Mouse (Mus musculus) stomach, embryonic 16.5 days (tissue): Measurements from ENCODE around the gene Arntl2. TPM values are rescaled to one million over a fixed set of nuclear protein-coding genes. Genes with fewer than 3 reads are reported as not detected.

Experiments used
- ATAC-seq: fragments of 200-750 bp; cut with Nextera tagmentation; 2 replicates; pipeline ENCODE4 v1.8.0; 2017; ENCODE audit warnings: moderate number of reproducible peaks, moderate TSS enrichment; ENCODE audit not compliant: insufficient read depth, low FRiP score
- H3K27ac ChIP-seq: fragments of 300-500 bp; sonication (generic); 2 replicates; pipeline ENCODE4 v1.5.1; 2014; ENCODE audit warnings: low read length
- H3K27me3 ChIP-seq: fragments of 300-500 bp; sonication (generic); 2 replicates; pipeline ENCODE4 v1.6.1; 2014; ENCODE audit warnings: low read length, control low read depth, mixed read lengths; ENCODE audit not compliant: control insufficient read depth, insufficient read depth
- H3K36me3 ChIP-seq: fragments of 300-500 bp; sonication (generic); 2 replicates; pipeline ENCODE4 v1.6.1; 2014; ENCODE audit warnings: low read length; ENCODE audit not compliant: control insufficient read depth, insufficient read depth
- H3K4me1 ChIP-seq: fragments of 300-500 bp; sonication (generic); 2 replicates; pipeline ENCODE4 v1.6.1; 2014; ENCODE audit warnings: low read length, control low read depth, mixed read lengths; ENCODE audit not compliant: control insufficient read depth, insufficient read depth
- H3K4me2 ChIP-seq: fragments of 300-500 bp; sonication (generic); 2 replicates; pipeline ENCODE4 v1.6.1; 2014; ENCODE audit warnings: low read depth, low read length, mixed read lengths
- H3K4me3 ChIP-seq: fragments of 300-500 bp; sonication (generic); replicated peaks from 2 replicates; pipeline ENCODE4 v1.5.1; 2014; ENCODE audit warnings: mild to moderate bottlenecking, low read length
- H3K9ac ChIP-seq: fragments of 300-500 bp; sonication (generic); 2 replicates; pipeline ENCODE4 v1.6.1; 2014; ENCODE audit warnings: low read length
- H3K9me3 ChIP-seq: fragments of 300-500 bp; sonication (generic); replicated peaks from 2 replicates; pipeline ENCODE4 v1.6.1; 2016; ENCODE audit warnings: low read length, control low read depth; ENCODE audit not compliant: control insufficient read depth
- WGBS: fragments of 180-500 bp; shearing (Covaris S2); extraction: QIAGEN DNeasy Blood & Tissue Kit; methylation state at CpG from one replicate; pipeline ENCODE4 v1.1.7; 2014; 5-methylcytosine and 5-hydroxymethylcytosine counted together
- polyA plus RNA-seq: library from polyadenylated mRNA; unstranded; fragments of >200 nt; fragmentation: Nextera tagmentation; extraction: Ambion mirVana; gene quantifications from 2 replicates; pipeline ENCODE4 v1.2.1, GENCODE M21; 2015

Arntl2 gene
- polyA plus RNA-seq, 1 experiment from 2014 or later, result 7.5 TPM

- WGBS, result 90% methylated on average over 5 of the region's 5 CpGs
These were observed 17.2 kb downstream of the Arntl2 start for GRCm38 (mm10) chr6:146813007-146813406.

GRCm38 (mm10) chr6:146820177-146820965 lies 24.5 kb downstream of the Arntl2 start:
- ATAC-seq, result no peak
- Histone ChIP-seq H3K36me3 (no peaks in the 10 kb centered on the region), H3K27ac (no peak overlapping the region), H3K4me3 (no peak overlapping the region), H3K9me3 (no peaks in the 10 kb centered on the region), H3K4me2 (no peak overlapping the region), H3K9ac (no peak overlapping the region), H3K4me1 (no peaks in the 10 kb centered on the region), H3K27me3 (no peaks in the 10 kb centered on the region)
- 83% methylated on average over 29 of the region's 29 CpGs for WGBS

More at GRCm38 (mm10) chr6:146813007-146813406, 17.2 kb downstream of the Arntl2 start:
- no peaks in the 10 kb centered on the region for H3K4me1 ChIP-seq
- H3K9me3 ChIP-seq, result no peaks in the 10 kb centered on the region
- ATAC-seq, result no peak
- no peak overlapping the region for H3K4me2 ChIP-seq
- no peaks in the 10 kb centered on the region for H3K27me3 ChIP-seq
- no peaks in the 10 kb centered on the region for H3K36me3 ChIP-seq
- no peak overlapping the region for H3K27ac ChIP-seq
- H3K4me3 ChIP-seq, result no peak overlapping the region
- no peak overlapping the region for H3K9ac ChIP-seq

GRCm38 (mm10) chr6:146821958-146822357 lies 26.1 kb downstream of the Arntl2 start:
- no peaks in the 10 kb centered on the region for H3K27me3 ChIP-seq
- 64% methylated on average over 13 of the region's 13 CpGs for WGBS
- H3K4me3 ChIP-seq, result no peak overlapping the region
- no peak overlapping the region for H3K9ac ChIP-seq
- no peaks in the 10 kb centered on the region for H3K9me3 ChIP-seq
- no peak overlapping the region for H3K27ac ChIP-seq
- no peak overlapping the region for H3K4me2 ChIP-seq
- no peaks in the 10 kb centered on the region for H3K36me3 ChIP-seq
- ATAC-seq, result peak; percentile 61; the same call in 1 of the 2 replicates
- no peaks in the 10 kb centered on the region for H3K4me1 ChIP-seq

- ATAC-seq, result no peak
- 39% methylated on average over 16 of the region's 16 CpGs for WGBS
These were observed 29.1 kb downstream of the Arntl2 start for GRCm38 (mm10) chr6:146824727-146825486.

GRCm38 (mm10) chr6:146825487-146825773 lies 29.6 kb downstream of the Arntl2 start:
- no peaks in the 10 kb centered on the region for H3K27me3 ChIP-seq
- H3K27ac ChIP-seq, result no peak overlapping the region
- H3K4me2 ChIP-seq, result no peak overlapping the region
- no peaks in the 10 kb centered on the region for H3K9me3 ChIP-seq
- H3K36me3 ChIP-seq, result no peaks in the 10 kb centered on the region
- no peak overlapping the region for H3K4me3 ChIP-seq
- 78% methylated on average over 1 of the region's 1 CpGs for WGBS
- no peaks in the 10 kb centered on the region for H3K4me1 ChIP-seq
- H3K9ac ChIP-seq, result no peak overlapping the region
- no peak for ATAC-seq

More at GRCm38 (mm10) chr6:146824727-146825486, 29.1 kb downstream of the Arntl2 start:
- no peak overlapping the region for H3K4me2 ChIP-seq
- H3K4me3 ChIP-seq, result no peak overlapping the region
- H3K9me3 ChIP-seq, result no peaks in the 10 kb centered on the region
- no peak overlapping the region for H3K27ac ChIP-seq
- H3K9ac ChIP-seq, result no peak overlapping the region
- no peaks in the 10 kb centered on the region for H3K4me1 ChIP-seq
- H3K27me3 ChIP-seq, result no peaks in the 10 kb centered on the region
- H3K36me3 ChIP-seq, result no peaks in the 10 kb centered on the region

GRCm38 (mm10) chr6:146831320-146831719 lies 35.5 kb downstream of the Arntl2 start:
- H3K27ac ChIP-seq, result no peak overlapping the region
- H3K27me3 ChIP-seq, result no peaks in the 10 kb centered on the region
- H3K4me2 ChIP-seq, result no peak overlapping the region
- H3K9ac ChIP-seq, result no peak overlapping the region
- no peaks in the 10 kb centered on the region for H3K9me3 ChIP-seq
- no peaks in the 10 kb centered on the region for H3K36me3 ChIP-seq
- peaks cover 5% of the 10 kb centered on the region; the same call in 1 of the 2 replicates for H3K4me1 ChIP-seq
- ATAC-seq, result no peak
- 87% methylated on average over 12 of the region's 12 CpGs for WGBS
- no peak overlapping the region for H3K4me3 ChIP-seq

- Histone ChIP-seq H3K4me3 (no peak overlapping the region), H3K9me3 (no peaks in the 10 kb centered on the region), H3K27ac (no peak overlapping the region), H3K27me3 (no peaks in the 10 kb centered on the region), H3K4me1 (peaks cover 5% of the 10 kb centered on the region; the same call in 1 of the 2 replicates), H3K36me3 (no peaks in the 10 kb centered on the region), H3K4me2 (no peak overlapping the region), H3K9ac (no peak overlapping the region)
- 60% methylated on average over 6 of the region's 6 CpGs for WGBS
- ATAC-seq, result no peak
These were observed 37.8 kb downstream of the Arntl2 start for GRCm38 (mm10) chr6:146833485-146834314.

GRCm38 (mm10) chr6:146834342-146834741 lies 38.5 kb downstream of the Arntl2 start:
- Histone ChIP-seq H3K4me3 (no peak overlapping the region), H3K9me3 (no peaks in the 10 kb centered on the region), H3K36me3 (no peaks in the 10 kb centered on the region), H3K4me1 (peaks cover 5% of the 10 kb centered on the region; the same call in 1 of the 2 replicates), H3K9ac (no peak overlapping the region), H3K27me3 (no peaks in the 10 kb centered on the region), H3K4me2 (no peak overlapping the region), H3K27ac (no peak overlapping the region)
- ATAC-seq, result no peak
- 66% methylated on average over 3 of the region's 3 CpGs for WGBS
